ENCODE assay signal across 14 mouse cellular contexts in the genomic region with DNA sequence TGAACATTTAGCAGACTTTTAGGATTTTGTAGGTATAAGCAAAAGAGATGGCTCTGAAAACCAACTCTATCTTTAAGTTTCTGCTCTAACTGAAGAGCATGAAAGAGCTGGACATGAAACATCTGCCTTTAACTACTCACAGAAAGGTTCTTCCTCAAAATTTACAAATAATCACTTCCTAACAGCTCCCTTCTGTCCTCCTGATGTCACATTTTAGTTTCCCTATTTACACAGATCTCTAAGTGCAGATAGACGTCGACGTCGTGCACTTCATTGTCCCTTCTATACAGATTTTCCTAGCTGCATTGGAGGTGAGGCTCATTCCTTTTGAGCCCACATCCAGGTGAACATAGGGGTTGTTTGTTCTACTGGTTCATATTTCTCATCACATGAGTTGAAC.
DNase-seq lines count a peak whose midpoint lies in the region; ATAC-seq and TF ChIP-seq lines count a peak whose summit lies in the region.
"Had no signal": no experiment of that assay in that cellular context is flagged by ENCODE, and none has a peak within 500 bp of the region (broad histone marks: within the 10 kb centered on the region; RNA-seq: fewer than 3 reads in every experiment).

No protein-coding gene starts in this region.

- no peak for TF ChIP-seq POLR2A in liver, adult 2 months (IDR thresholded peaks at IDR 0.05; ENCODE audit: extremely low read depth, insufficient read depth, low read length)

- H3K36me3 ChIP-seq in heart, embryonic 13.5 days: no peaks in the 10 kb centered on the region
- H3K36me3 ChIP-seq in liver, adult 2 months (ENCODE audit: control insufficient read depth, insufficient read depth, low read length): no peaks in the 10 kb centered on the region
- H3K36me3 ChIP-seq: forebrain, embryonic 10.5 days; limb, embryonic 13.5 days had no signal

- TF ChIP-seq CTCF in liver, adult 2 months (IDR thresholded peaks at IDR 0.05; ENCODE audit: low read depth, low read length): no peak

- H3K4me3 ChIP-seq in heart, embryonic 13.5 days: no peak overlapping the region
- H3K4me3 ChIP-seq in liver, adult 2 months (ENCODE audit: insufficient read depth, low read depth, low read length): no peak overlapping the region
- H3K4me3 ChIP-seq: forebrain, embryonic 10.5 days; limb, embryonic 13.5 days had no signal

- H3K4me1 ChIP-seq in heart, embryonic 13.5 days: peaks cover 25% of the 10 kb centered on the region
- peaks cover 3% of the 10 kb centered on the region; the same call in 1 of the 2 replicates for H3K4me1 ChIP-seq in liver, adult 2 months (ENCODE audit: control insufficient read depth, insufficient read depth, low read length)
- H3K4me1 ChIP-seq: forebrain, embryonic 10.5 days; limb, embryonic 13.5 days had no signal

- no peaks in the 10 kb centered on the region for H3K9me3 ChIP-seq in heart, embryonic 13.5 days
- H3K9me3 ChIP-seq: forebrain, embryonic 10.5 days; limb, embryonic 13.5 days had no signal

- no peak for ATAC-seq in heart, embryonic 13.5 days (ENCODE audit: extremely low read depth, insufficient number of reproducible peaks, low FRiP score, low TSS enrichment)
- peak; percentile 87 for ATAC-seq in common myeloid progenitor, adult 5-6 weeks (replicated peaks; ENCODE audit: low read depth, poor library complexity, severe bottlenecking)
- peak; percentile 90 for ATAC-seq in megakaryocyte, adult 5-6 weeks (ENCODE audit: poor library complexity, severe bottlenecking)
- ATAC-seq: intestine, postnatal 0 days; Patski had no signal

- no peak for DNase-seq in heart, postnatal 14 days
- peak; percentile 7 for DNase-seq in liver, adult 2 months (ENCODE audit: extremely low read depth, low read depth, low spot score)
- DNase-seq in liver: no peak
- DNase-seq in frontal cortex, postnatal 10 days (ENCODE audit: low spot score in 2 of 2): no peak
- DNase-seq in frontal cortex, postnatal 14 days (ENCODE audit: low spot score in 2 of 2): no peak
- DNase-seq: gastrocnemius, postnatal 14 days; thymus, postnatal 14 days had no signal

- no peak overlapping the region for H3K9ac ChIP-seq in heart, embryonic 13.5 days
- H3K9ac ChIP-seq in liver, adult 2 months (ENCODE audit: low read depth, low read length): no peak overlapping the region
- H3K9ac ChIP-seq: limb, embryonic 13.5 days had no signal

- H3K79me2 ChIP-seq in liver, adult 2 months (ENCODE audit: control insufficient read depth, insufficient read depth, low read length): no peaks in the 10 kb centered on the region

- peak overlapping the region; percentile 68 for H3K27ac ChIP-seq in heart, embryonic 13.5 days (replicated peaks)
- H3K27ac ChIP-seq in liver, adult 2 months (replicated peaks; ENCODE audit: insufficient read depth, low read depth, low read length): peak overlapping the region; percentile 17; the same call in 1 of the 2 replicates
- H3K27ac ChIP-seq: forebrain, embryonic 10.5 days; limb, embryonic 13.5 days had no signal

- H3K27me3 ChIP-seq in heart, embryonic 13.5 days (replicated peaks): no peaks in the 10 kb centered on the region
- H3K27me3 ChIP-seq in liver, adult 2 months (ENCODE audit: control insufficient read depth, insufficient read depth, low read length): no peaks in the 10 kb centered on the region
- H3K27me3 ChIP-seq: limb, embryonic 13.5 days; Patski had no signal

- intact Hi-C loops in heart, postnatal 14 days (cut with DNase I): no loop called here

- H3K4me2 ChIP-seq in heart, embryonic 13.5 days: no peak overlapping the region
- H3K4me2 ChIP-seq: limb, embryonic 13.5 days had no signal

- 45% methylated on average over 4 of the region's 4 CpGs for WGBS in heart, embryonic 13.5 days
- 61% methylated on average over 4 of the region's 4 CpGs for WGBS in liver, adult 2 months
